Mouse (Mus musculus) embryonic facial prominence, embryonic 14.5 days (tissue): ENCODE measurements at regions not wholly inside any gene's neighbourhood (a gene's known extent, or its start where the extent isn't known, plus 50 kb on each side); places are given as distances from the start of the nearest gene placed in this dataset.

Source experiments
- ATAC-seq: fragments of 200-750 bp; cut with Nextera tagmentation; 2 replicates; pipeline ENCODE4 v1.8.0; 2017; ENCODE audit warnings: low read depth, moderate number of reproducible peaks, moderate TSS enrichment
- DNase-seq: peaks from one replicate; pipeline ENCODE4 v3.0.0-alpha.2; 2015; ENCODE audit warnings: low spot score
- H3K27ac ChIP-seq: fragments of 300-500 bp; sonication (generic); replicated peaks from 2 replicates; pipeline ENCODE4 v1.5.1; 2014; ENCODE audit warnings: low read depth, mild to moderate bottlenecking, low read length, moderate library complexity
- H3K27me3 ChIP-seq: fragments of 300-500 bp; sonication (generic); replicated peaks from 2 replicates; pipeline ENCODE4 v1.6.1; 2014; ENCODE audit warnings: low read length; ENCODE audit not compliant: control insufficient read depth, insufficient read depth
- H3K36me3 ChIP-seq: fragments of 300-500 bp; sonication (generic); 2 replicates; pipeline ENCODE4 v1.6.1; 2014; ENCODE audit warnings: low read length, mixed read lengths; ENCODE audit not compliant: control insufficient read depth, insufficient read depth
- H3K4me1 ChIP-seq: fragments of 300-500 bp; sonication (generic); 2 replicates; pipeline ENCODE4 v1.6.1; 2014; ENCODE audit warnings: antibody characterized with exemption, low read length; ENCODE audit not compliant: control insufficient read depth, insufficient read depth
- H3K4me2 ChIP-seq: fragments of 300-500 bp; sonication (generic); 2 replicates; pipeline ENCODE4 v1.6.1; 2014; ENCODE audit warnings: low read depth, mild to moderate bottlenecking, low read length, moderate library complexity, mixed read lengths
- H3K4me3 ChIP-seq: fragments of 300-500 bp; sonication (generic); 2 replicates; pipeline ENCODE4 v1.5.1; 2014; ENCODE audit warnings: low read depth, mild to moderate bottlenecking, low read length
- H3K9ac ChIP-seq: fragments of 300-500 bp; sonication (generic); 2 replicates; pipeline ENCODE4 v1.6.1; 2014; ENCODE audit warnings: low read depth, mild to moderate bottlenecking, low read length, moderate library complexity, mixed read lengths
- H3K9me3 ChIP-seq: fragments of 300-500 bp; sonication (generic); 2 replicates; pipeline ENCODE4 v1.6.1; 2016; ENCODE audit warnings: low read length; ENCODE audit not compliant: control insufficient read depth
- WGBS: fragments of 180-500 bp; shearing (Covaris S2); extraction: QIAGEN DNeasy Blood & Tissue Kit; methylation state at CpG from one replicate; pipeline ENCODE4 v1.1.7; 2014; 5-methylcytosine and 5-hydroxymethylcytosine counted together

GRCm38 (mm10) chr12:28922236-28922635 lies 170.6 kb downstream of the Eipr1 start:
- H3K27me3 ChIP-seq: no peaks in the 10 kb centered on the region
- no peak for ATAC-seq
- no peak for DNase-seq
- 85% methylated on average over 2 of the region's 2 CpGs for WGBS
- no peak overlapping the region for H3K27ac ChIP-seq
- H3K4me3 ChIP-seq: no peak overlapping the region
- no peaks in the 10 kb centered on the region for H3K4me1 ChIP-seq
- H3K9me3 ChIP-seq: no peaks in the 10 kb centered on the region
- no peak overlapping the region for H3K9ac ChIP-seq
- H3K4me2 ChIP-seq: no peak overlapping the region
- H3K36me3 ChIP-seq: no peaks in the 10 kb centered on the region

- 86% methylated on average over 4 of the region's 4 CpGs for WGBS
- Histone ChIP-seq H3K27me3 (no peaks in the 10 kb centered on the region), H3K9me3 (no peaks in the 10 kb centered on the region), H3K9ac (no peak overlapping the region), H3K27ac (no peak overlapping the region), H3K4me3 (no peak overlapping the region), H3K4me2 (no peak overlapping the region), H3K4me1 (no peaks in the 10 kb centered on the region), H3K36me3 (no peaks in the 10 kb centered on the region)
- no peak for DNase-seq
- ATAC-seq: no peak
These were observed 173.6 kb downstream of the Eipr1 start for GRCm38 (mm10) chr12:28925206-28925605.

- 87% methylated on average over 7 of the region's 7 CpGs for WGBS
- H3K4me1 ChIP-seq: no peaks in the 10 kb centered on the region
- H3K27me3 ChIP-seq: no peaks in the 10 kb centered on the region
These were observed 188.3 kb downstream of the Eipr1 start for GRCm38 (mm10) chr12:28939936-28940335.

GRCm38 (mm10) chr12:28948889-28949288 lies 197.3 kb downstream of the Eipr1 start:
- no peaks in the 10 kb centered on the region for H3K4me1 ChIP-seq
- no peak for DNase-seq
- H3K4me3 ChIP-seq: no peak overlapping the region
- H3K9ac ChIP-seq: no peak overlapping the region
- WGBS: 75% methylated on average over 9 of the region's 9 CpGs
- no peaks in the 10 kb centered on the region for H3K9me3 ChIP-seq
- no peak for ATAC-seq
- H3K27me3 ChIP-seq: no peaks in the 10 kb centered on the region
- no peak overlapping the region for H3K4me2 ChIP-seq
- no peaks in the 10 kb centered on the region for H3K36me3 ChIP-seq
- H3K27ac ChIP-seq: no peak overlapping the region

More at GRCm38 (mm10) chr12:28939936-28940335, 188.3 kb downstream of the Eipr1 start:
- H3K9ac ChIP-seq: no peak overlapping the region
- DNase-seq (no peak), ATAC-seq (no peak)
- H3K27ac ChIP-seq: no peak overlapping the region
- no peak overlapping the region for H3K4me3 ChIP-seq
- H3K4me2 ChIP-seq: no peak overlapping the region
- no peaks in the 10 kb centered on the region for H3K36me3 ChIP-seq
- H3K9me3 ChIP-seq: no peaks in the 10 kb centered on the region

GRCm38 (mm10) chr12:28949307-28949706 lies 197.7 kb downstream of the Eipr1 start:
- no peak for ATAC-seq
- no peaks in the 10 kb centered on the region for H3K36me3 ChIP-seq
- no peaks in the 10 kb centered on the region for H3K27me3 ChIP-seq
- no peak overlapping the region for H3K4me2 ChIP-seq
- H3K9ac ChIP-seq: no peak overlapping the region
- no peaks in the 10 kb centered on the region for H3K9me3 ChIP-seq
- DNase-seq: peak; percentile 4
- H3K4me1 ChIP-seq: no peaks in the 10 kb centered on the region
- no peak overlapping the region for H3K4me3 ChIP-seq
- H3K27ac ChIP-seq: no peak overlapping the region
- 70% methylated on average over 10 of the region's 10 CpGs for WGBS

GRCm38 (mm10) chr12:28957155-28957554 lies 205.6 kb downstream of the Eipr1 start:
- WGBS: 82% methylated on average over 1 of the region's 1 CpGs
- no peak overlapping the region for H3K4me3 ChIP-seq

GRCm38 (mm10) chr12:28958661-28959060 lies 207.1 kb downstream of the Eipr1 start:
- ATAC-seq (no peak), DNase-seq (no peak)
- Histone ChIP-seq H3K27me3 (no peaks in the 10 kb centered on the region), H3K4me3 (no peak overlapping the region), H3K9me3 (no peaks in the 10 kb centered on the region), H3K4me2 (no peak overlapping the region), H3K27ac (no peak overlapping the region), H3K9ac (no peak overlapping the region), H3K36me3 (no peaks in the 10 kb centered on the region), H3K4me1 (no peaks in the 10 kb centered on the region)
- WGBS: 66% methylated on average over 1 of the region's 1 CpGs

More at GRCm38 (mm10) chr12:28957155-28957554, 205.6 kb downstream of the Eipr1 start:
- Histone ChIP-seq H3K4me1 (no peaks in the 10 kb centered on the region), H3K36me3 (no peaks in the 10 kb centered on the region), H3K9me3 (no peaks in the 10 kb centered on the region), H3K27me3 (no peaks in the 10 kb centered on the region), H3K4me2 (no peak overlapping the region), H3K27ac (no peak overlapping the region), H3K9ac (no peak overlapping the region)
- DNase-seq (no peak), ATAC-seq (no peak)

GRCm38 (mm10) chr12:28969671-28970379 lies 218.2 kb downstream of the Eipr1 start:
- H3K36me3 ChIP-seq: no peaks in the 10 kb centered on the region
- H3K4me2 ChIP-seq: no peak overlapping the region
- no peak overlapping the region for H3K9ac ChIP-seq
- H3K27ac ChIP-seq: no peak overlapping the region
- ATAC-seq (no peak), DNase-seq (no peak)
- no peaks in the 10 kb centered on the region for H3K27me3 ChIP-seq
- 0 out of 2 replicates have a peak, but pooled peaks cover 5% of the 10 kb centered on the region for H3K9me3 ChIP-seq
- no peak overlapping the region for H3K4me3 ChIP-seq
- WGBS: 63% methylated on average over 2 of the region's 2 CpGs
- H3K4me1 ChIP-seq: no peaks in the 10 kb centered on the region

- 49% methylated on average over 6 of the region's 6 CpGs for WGBS
- H3K27ac ChIP-seq: no peak overlapping the region
- H3K4me2 ChIP-seq: no peak overlapping the region
- no peaks in the 10 kb centered on the region for H3K27me3 ChIP-seq
- no peaks in the 10 kb centered on the region for H3K4me1 ChIP-seq
- 0 out of 2 replicates have a peak, but pooled peaks cover 5% of the 10 kb centered on the region for H3K9me3 ChIP-seq
- no peaks in the 10 kb centered on the region for H3K36me3 ChIP-seq
- no peak overlapping the region for H3K9ac ChIP-seq
- no peak overlapping the region for H3K4me3 ChIP-seq
- peak; percentile 6 for DNase-seq
- no peak for ATAC-seq
These were observed 223.0 kb downstream of the Eipr1 start for GRCm38 (mm10) chr12:28974571-28975041.
